Mouse (Mus musculus) small intestine, adult 2 months (tissue): Measurements from ENCODE around the gene Lrrc29. TPM values are rescaled to one million over a fixed set of nuclear protein-coding genes. Genes with fewer than 3 reads are reported as not detected.

Experiments used
- H3K27ac ChIP-seq: fragments of 200-500 bp; 2 replicates; pipeline ENCODE4 v1.5.1; 2012; ENCODE audit warnings: low read depth, low read length, control low read depth, inconsistent platforms; ENCODE audit not compliant: insufficient read depth
- H3K27me3 ChIP-seq: fragments of 200-500 bp; 2 replicates; pipeline ENCODE4 v1.6.1; 2012; ENCODE audit warnings: mild to moderate bottlenecking, moderate library complexity, low read length, inconsistent platforms; ENCODE audit not compliant: control insufficient read depth, insufficient read depth
- H3K36me3 ChIP-seq: fragments of 200-500 bp; 2 replicates; pipeline ENCODE4 v1.6.1; 2012; ENCODE audit warnings: mild to moderate bottlenecking, low read length, control low read depth, inconsistent platforms; ENCODE audit not compliant: control insufficient read depth, insufficient read depth
- H3K4me1 ChIP-seq: fragments of 200-500 bp; 2 replicates; pipeline ENCODE4 v1.6.1; 2012; ENCODE audit warnings: low read length, inconsistent platforms, mixed read lengths; ENCODE audit not compliant: control insufficient read depth, insufficient read depth, insufficient read length
- H3K4me3 ChIP-seq: fragments of 200-500 bp; 2 replicates; pipeline ENCODE4 v1.5.1; 2012; ENCODE audit warnings: low read depth, mild to moderate bottlenecking, control low read depth, inconsistent platforms, low read length, moderate library complexity
- CTCF ChIP-seq: fragments of 200-500 bp; IDR thresholded peaks from 2 replicates; pipeline ENCODE4 v1.5.1; 2012; ENCODE audit warnings: low read depth, mild to moderate bottlenecking, control low read depth, inconsistent platforms, low read length, moderate library complexity, mixed read lengths; ENCODE audit not compliant: insufficient replicate concordance, insufficient read length; ENCODE audit errors: extremely low read depth
- POLR2A ChIP-seq: fragments of 200-500 bp; IDR thresholded peaks from 2 replicates; pipeline ENCODE4 v1.6.1; 2012; ENCODE audit warnings: low read depth, mild to moderate bottlenecking, control low read depth, inconsistent platforms, low read length, moderate library complexity
- WGBS: fragments of 180-500 bp; shearing (Covaris S2); methylation state at CpG from one replicate; pipeline ENCODE4 v1.1.7; 2018; 5-methylcytosine and 5-hydroxymethylcytosine counted together
- polyA plus RNA-seq: library from polyadenylated mRNA; depleted of rRNA; stranded (reverse); fragments of >200 nt; gene quantifications from 2 replicates; pipeline ENCODE4 v1.2.3, GENCODE M21; 2012

Gene Lrrc29
- polyA plus RNA-seq, 1 experiment, result 6.9 TPM

DNA sequence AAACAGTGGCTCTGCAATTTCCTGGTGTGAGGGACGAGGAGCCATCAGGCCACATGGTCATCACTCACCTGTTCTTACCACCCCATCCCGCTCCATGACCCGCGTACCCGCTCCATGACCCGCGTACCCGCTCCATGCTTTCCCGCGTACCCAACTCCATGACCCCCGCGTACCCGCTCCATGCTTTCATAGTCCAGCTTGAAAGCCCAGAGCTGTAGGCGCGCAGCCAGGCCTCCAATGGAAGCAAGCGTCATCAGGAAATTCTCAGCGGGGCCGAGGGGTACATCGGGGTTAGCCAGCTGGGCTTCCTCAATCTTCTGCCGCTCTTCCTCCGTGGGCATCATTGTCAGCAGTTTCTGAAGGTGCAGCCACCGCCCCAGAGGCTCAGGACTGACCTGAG, 5.4 kb upstream of the Lrrc29 start:
- no peak for TF ChIP-seq POLR2A
- no peak for TF ChIP-seq CTCF
- H3K4me3 ChIP-seq, result no peak overlapping the region
- no peak overlapping the region for H3K27ac ChIP-seq
- 91% methylated on average over 22 of the region's 22 CpGs for WGBS
- H3K27me3 ChIP-seq, result no peaks in the 10 kb centered on the region
- H3K4me1 ChIP-seq, result peaks cover 30% of the 10 kb centered on the region
- peaks cover 69% of the 10 kb centered on the region for H3K36me3 ChIP-seq

DNA sequence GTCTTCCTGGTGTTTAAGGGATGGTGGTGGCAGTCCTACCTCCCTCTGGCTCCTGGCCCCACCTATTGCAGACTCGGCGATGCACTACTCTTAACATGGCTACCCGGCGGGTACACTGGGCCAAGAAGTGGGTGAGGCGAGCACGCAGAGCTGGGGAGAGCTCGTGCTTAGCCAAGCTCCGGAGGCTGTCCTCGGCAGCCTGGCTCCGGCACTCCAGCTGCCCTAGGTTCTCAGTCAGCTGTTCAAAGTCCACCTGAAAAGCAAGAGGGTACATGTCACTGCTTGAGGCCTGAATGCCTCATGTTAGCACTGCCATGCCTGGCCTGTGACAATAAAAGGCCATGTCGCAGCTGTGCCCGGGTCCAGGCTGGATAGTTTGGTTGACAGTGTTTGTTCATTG, 4.2 kb upstream of the Lrrc29 start:
- H3K4me1 ChIP-seq, result peaks cover 33% of the 10 kb centered on the region
- peak overlapping the region; percentile 10; the same call in 1 of the 2 replicates for H3K27ac ChIP-seq
- H3K36me3 ChIP-seq, result peaks cover 58% of the 10 kb centered on the region
- 37% methylated on average over 12 of the region's 12 CpGs for WGBS
- TF ChIP-seq CTCF, result no peak
- TF ChIP-seq POLR2A, result no peak
- H3K4me3 ChIP-seq, result no peak overlapping the region
- H3K27me3 ChIP-seq, result no peaks in the 10 kb centered on the region

DNA sequence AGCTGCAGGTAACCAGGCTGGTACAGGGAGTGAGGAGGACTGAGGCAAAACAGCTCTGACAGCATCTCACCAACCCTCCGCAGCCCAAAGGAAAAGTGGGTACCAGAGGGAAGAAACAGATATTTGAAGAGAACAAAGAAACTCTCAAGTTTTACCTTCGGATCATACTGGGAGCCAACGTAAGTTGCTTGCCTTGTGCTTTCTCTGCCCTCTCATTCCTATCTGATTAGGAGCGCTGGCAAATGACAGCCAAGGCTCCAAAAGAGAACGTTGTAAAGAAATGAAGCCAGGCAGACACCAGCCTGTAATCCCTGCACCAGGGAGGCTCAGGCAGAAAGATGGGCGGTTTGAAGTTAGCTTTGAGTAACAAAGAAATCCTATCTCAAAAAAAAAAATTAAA, 890 bp upstream of the Lrrc29 start:
- H3K27ac ChIP-seq, result peak overlapping the region; percentile 89; the same call in 1 of the 2 replicates
- WGBS, result 15% methylated on average over 6 of the region's 6 CpGs
- H3K27me3 ChIP-seq, result no peaks in the 10 kb centered on the region
- peaks cover 43% of the 10 kb centered on the region for H3K36me3 ChIP-seq
- TF ChIP-seq POLR2A (no peak), CTCF (no peak)
- H3K4me3 ChIP-seq, result peak overlapping the region; percentile 94
- H3K4me1 ChIP-seq, result peaks cover 27% of the 10 kb centered on the region

- no peak overlapping the region for H3K27ac ChIP-seq
- TF ChIP-seq CTCF (no peak), POLR2A (no peak)
- peaks cover 20% of the 10 kb centered on the region for H3K4me1 ChIP-seq
- H3K4me3 ChIP-seq, result peak overlapping the region; percentile 94
- H3K27me3 ChIP-seq, result no peaks in the 10 kb centered on the region
- under 1% methylated on average over 12 of the region's 12 CpGs for WGBS
- H3K36me3 ChIP-seq, result peaks cover 31% of the 10 kb centered on the region
Observed at GRCm38 (mm10) chr8:105325641-105326093, 411 bp downstream of the Lrrc29 start.

- Histone ChIP-seq H3K4me1 (peaks cover 7% of the 10 kb centered on the region), H3K36me3 (peaks cover 9% of the 10 kb centered on the region), H3K27ac (no peak overlapping the region), H3K27me3 (no peaks in the 10 kb centered on the region), H3K4me3 (no peak overlapping the region)
- WGBS, result 91% methylated on average over 4 of the region's 4 CpGs
- TF ChIP-seq CTCF (no peak), POLR2A (no peak)
Observed at GRCm38 (mm10) chr8:105323183-105323582, 2.9 kb downstream of the Lrrc29 start.

DNA sequence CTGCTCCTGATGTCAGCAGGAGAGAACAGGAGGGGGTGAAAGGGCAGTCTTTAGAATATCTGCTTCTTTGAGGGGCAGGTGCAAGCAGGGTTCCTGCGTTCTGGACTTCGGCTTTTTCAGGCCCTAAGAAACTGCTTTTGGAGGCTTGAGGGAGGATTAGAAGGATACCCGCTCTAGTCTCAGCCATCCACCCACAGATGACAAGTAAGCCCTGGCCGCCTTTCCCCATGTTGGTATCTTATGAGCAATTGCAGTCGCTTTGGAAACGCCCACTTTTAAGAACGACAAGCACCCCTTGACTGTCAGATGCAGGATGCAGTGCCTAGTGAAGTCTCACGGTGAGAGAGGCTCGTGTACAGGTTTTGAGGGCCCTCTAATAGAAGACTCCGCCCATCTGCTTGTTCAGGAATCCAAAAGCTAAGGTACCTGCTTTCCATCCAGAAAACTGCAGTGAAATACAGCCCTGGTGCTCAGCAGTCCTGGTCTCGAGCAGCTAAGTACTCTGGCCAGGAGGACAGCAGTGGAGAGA, 7.4 kb downstream of the Lrrc29 start:
- WGBS, result 84% methylated on average over 11 of the region's 11 CpGs
- Histone ChIP-seq H3K36me3 (peaks cover 8% of the 10 kb centered on the region), H3K27ac (no peak overlapping the region), H3K27me3 (no peaks in the 10 kb centered on the region), H3K4me1 (no peaks in the 10 kb centered on the region), H3K4me3 (no peak overlapping the region)
- TF ChIP-seq CTCF (no peak), POLR2A (no peak)

- Histone ChIP-seq H3K27me3 (no peaks in the 10 kb centered on the region), H3K4me3 (no peak overlapping the region), H3K4me1 (no peaks in the 10 kb centered on the region), H3K27ac (no peak overlapping the region), H3K36me3 (peaks cover 5% of the 10 kb centered on the region)
- WGBS, result 77% methylated on average over 4 of the region's 4 CpGs
- TF ChIP-seq POLR2A (no peak), CTCF (no peak)
Observed at GRCm38 (mm10) chr8:105317941-105318340, 8.1 kb downstream of the Lrrc29 start.
